Mouse (Mus musculus): ENCODE data around the gene Chd6.

Chd6 gene

GRCm38 (mm10) chr2:160932981-160933380, 175.9 kb downstream of the Chd6 start:
- DNase-seq (ENCODE audit: low read depth, low spot score), result no peak

- no peak for DNase-seq (ENCODE audit: low read depth, low spot score)
Observed at GRCm38 (mm10) chr2:160932325-160932724, 176.6 kb downstream of the Chd6 start.

GRCm38 (mm10) chr2:160931378-160931777, 177.5 kb downstream of the Chd6 start:
- no peak for DNase-seq (ENCODE audit: low read depth, low spot score)

GRCm38 (mm10) chr2:160925203-160925602, 183.7 kb downstream of the Chd6 start:
- DNase-seq (ENCODE audit: low read depth, low spot score), result no peak

- no peak for DNase-seq (ENCODE audit: low read depth, low spot score)
Observed at GRCm38 (mm10) chr2:160921285-160921684, 187.6 kb downstream of the Chd6 start.

- no peak for DNase-seq (ENCODE audit: low read depth, low spot score)
Observed at GRCm38 (mm10) chr2:160918930-160919215, 190.0 kb downstream of the Chd6 start.

GRCm38 (mm10) chr2:160918154-160918929, 190.5 kb downstream of the Chd6 start:
- no peak for DNase-seq (ENCODE audit: low read depth, low spot score)

- no peak for DNase-seq (ENCODE audit: low read depth, low spot score)
Observed at GRCm38 (mm10) chr2:160917313-160917712, 191.6 kb downstream of the Chd6 start.

- DNase-seq (ENCODE audit: low read depth, low spot score), result no peak
Observed at GRCm38 (mm10) chr2:160916714-160917113, 192.2 kb downstream of the Chd6 start.

GRCm38 (mm10) chr2:160915821-160916610, 192.9 kb downstream of the Chd6 start:
- DNase-seq (ENCODE audit: low read depth, low spot score), result no peak

GRCm38 (mm10) chr2:160914656-160915055, 194.2 kb downstream of the Chd6 start:
- DNase-seq (ENCODE audit: low read depth, low spot score), result no peak

GRCm38 (mm10) chr2:160912231-160912671, 196.6 kb downstream of the Chd6 start, which contains the start of gene Emilin3:
Gene Emilin3, minus strand, starts transcription at chr2:160912328.
- DNase-seq (ENCODE audit: low read depth, low spot score), result no peak

GRCm38 (mm10) chr2:160911558-160912201, 197.2 kb downstream of the Chd6 start:
- DNase-seq (ENCODE audit: low read depth, low spot score), result no peak

- no peak for DNase-seq (ENCODE audit: low read depth, low spot score)
Observed at GRCm38 (mm10) chr2:160910633-160911032, 198.2 kb downstream of the Chd6 start.

- no peak for DNase-seq (ENCODE audit: low read depth, low spot score)
Observed at GRCm38 (mm10) chr2:160908607-160909006, 200.3 kb downstream of the Chd6 start.

GRCm38 (mm10) chr2:160906101-160906500, 202.8 kb downstream of the Chd6 start:
- no peak for DNase-seq (ENCODE audit: low read depth, low spot score)

GRCm38 (mm10) chr2:160905301-160905700, 203.6 kb downstream of the Chd6 start:
- no peak for DNase-seq (ENCODE audit: low read depth, low spot score)

- DNase-seq (ENCODE audit: low read depth, low spot score), result no peak
Observed at GRCm38 (mm10) chr2:160901656-160902412, 207.0 kb downstream of the Chd6 start.

Data from CD4-positive, CD25-positive, alpha-beta regulatory T cell, adult 2 months (primary cell).